Mouse (Mus musculus): ENCODE measurements around the gene Ifi47.

DNA sequence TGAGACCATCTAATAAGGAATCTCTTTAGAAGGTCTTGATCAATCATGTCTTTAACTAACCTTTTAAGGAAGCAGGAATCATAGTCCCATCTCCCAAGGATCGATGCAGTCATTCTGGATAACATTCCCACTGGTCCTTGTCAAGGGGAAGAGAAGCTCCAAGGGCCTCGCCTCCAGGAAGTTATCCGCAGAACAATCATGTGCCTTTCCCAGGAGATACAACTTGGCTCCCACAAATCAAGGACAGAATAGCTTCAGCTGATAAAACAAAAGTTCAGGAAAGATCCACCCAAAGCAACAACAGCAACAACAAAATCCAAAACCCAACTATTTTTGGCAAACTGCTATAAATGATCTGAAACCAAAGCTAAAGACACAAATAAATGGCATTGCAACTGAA lies 43.2 kb downstream of the Ifi47 start:
- TF ChIP-seq CTCF (conservative IDR thresholded peaks at IDR 0.05; ENCODE audit: insufficient read depth, insufficient read length, low read depth, low read length) (no peak), POLR2A (IDR thresholded peaks at IDR 0.05; ENCODE audit: low read depth, low read length) (no peak)

Measured in kidney, adult 2 months (tissue).